Mouse (Mus musculus) hindbrain, postnatal 0 days (tissue): ENCODE results near the gene Mdh2. TPM values are rescaled to one million over a fixed set of nuclear protein-coding genes. Genes with fewer than 3 reads are reported as not detected.

Experiments
- ATAC-seq: fragments of 200-750 bp; cut with Nextera tagmentation; 2 replicates; pipeline ENCODE4 v1.8.0; 2017; ENCODE audit warnings: mild to moderate bottlenecking, moderate TSS enrichment, moderate library complexity
- DNase-seq: peaks from one replicate; pipeline ENCODE4 v3.0.0-alpha.2; 2015; ENCODE audit warnings: low spot score
- H3K27ac ChIP-seq: fragments of 300-500 bp; sonication (generic); 2 replicates; pipeline ENCODE4 v1.5.1; 2014; ENCODE audit warnings: mild to moderate bottlenecking
- H3K27me3 ChIP-seq: fragments of 300-500 bp; sonication (generic); 2 replicates; pipeline ENCODE4 v1.6.1; 2014; ENCODE audit warnings: low read length, mixed read lengths; ENCODE audit not compliant: insufficient read depth
- H3K36me3 ChIP-seq: fragments of 300-500 bp; sonication (generic); 2 replicates; pipeline ENCODE4 v1.6.1; 2014; ENCODE audit warnings: low read length, mixed read lengths; ENCODE audit not compliant: insufficient read depth
- H3K4me1 ChIP-seq: fragments of 300-500 bp; sonication (generic); 2 replicates; pipeline ENCODE4 v1.6.1; 2014; ENCODE audit warnings: antibody characterized with exemption, low read length, mixed read lengths; ENCODE audit not compliant: insufficient read depth
- H3K4me2 ChIP-seq: fragments of 300-500 bp; sonication (generic); 2 replicates; pipeline ENCODE4 v1.6.1; 2014; ENCODE audit warnings: low read depth, mild to moderate bottlenecking, low read length, moderate library complexity, mixed read lengths
- H3K4me3 ChIP-seq: fragments of 300-500 bp; sonication (generic); 2 replicates; pipeline ENCODE4 v1.5.1; 2014; ENCODE audit warnings: low read length
- H3K9ac ChIP-seq: fragments of 300-500 bp; sonication (generic); replicated peaks from 2 replicates; pipeline ENCODE4 v1.6.1; 2014; ENCODE audit warnings: mild to moderate bottlenecking, low read length, moderate library complexity, mixed read lengths
- H3K9me3 ChIP-seq: fragments of 300-500 bp; sonication (generic); 2 replicates; pipeline ENCODE4 v1.6.1; 2016; ENCODE audit warnings: low read length, mixed read lengths
- CTCF ChIP-seq: IDR thresholded peaks from 2 replicates; pipeline ENCODE4 v1.5.1; 2016; ENCODE audit warnings: antibody characterized with exemption, control low read depth, low read depth
- WGBS: fragments of 180-500 bp; shearing (Covaris S2); extraction: QIAGEN DNeasy Blood & Tissue Kit; methylation state at CpG from one replicate; pipeline ENCODE4 v1.1.7; 2014; 5-methylcytosine and 5-hydroxymethylcytosine counted together
- polyA plus RNA-seq: library from polyadenylated mRNA; unstranded; fragments of >200 nt; fragmentation: Nextera tagmentation; extraction: Ambion mirVana; gene quantifications from 2 replicates; pipeline ENCODE4 v1.2.1, GENCODE M21; 2015
- total RNA-seq: library from RNA; depleted of rRNA; stranded (reverse); fragments of >200 nt; gene quantifications from 2 replicates; pipeline ENCODE4 v1.2.3, GENCODE M21; 2014; rRNA removed

The Mdh2 gene
- total RNA-seq (165 and 169 TPM in 2 replicates), polyA plus RNA-seq (732 and 760 TPM in 2 replicates)

DNA sequence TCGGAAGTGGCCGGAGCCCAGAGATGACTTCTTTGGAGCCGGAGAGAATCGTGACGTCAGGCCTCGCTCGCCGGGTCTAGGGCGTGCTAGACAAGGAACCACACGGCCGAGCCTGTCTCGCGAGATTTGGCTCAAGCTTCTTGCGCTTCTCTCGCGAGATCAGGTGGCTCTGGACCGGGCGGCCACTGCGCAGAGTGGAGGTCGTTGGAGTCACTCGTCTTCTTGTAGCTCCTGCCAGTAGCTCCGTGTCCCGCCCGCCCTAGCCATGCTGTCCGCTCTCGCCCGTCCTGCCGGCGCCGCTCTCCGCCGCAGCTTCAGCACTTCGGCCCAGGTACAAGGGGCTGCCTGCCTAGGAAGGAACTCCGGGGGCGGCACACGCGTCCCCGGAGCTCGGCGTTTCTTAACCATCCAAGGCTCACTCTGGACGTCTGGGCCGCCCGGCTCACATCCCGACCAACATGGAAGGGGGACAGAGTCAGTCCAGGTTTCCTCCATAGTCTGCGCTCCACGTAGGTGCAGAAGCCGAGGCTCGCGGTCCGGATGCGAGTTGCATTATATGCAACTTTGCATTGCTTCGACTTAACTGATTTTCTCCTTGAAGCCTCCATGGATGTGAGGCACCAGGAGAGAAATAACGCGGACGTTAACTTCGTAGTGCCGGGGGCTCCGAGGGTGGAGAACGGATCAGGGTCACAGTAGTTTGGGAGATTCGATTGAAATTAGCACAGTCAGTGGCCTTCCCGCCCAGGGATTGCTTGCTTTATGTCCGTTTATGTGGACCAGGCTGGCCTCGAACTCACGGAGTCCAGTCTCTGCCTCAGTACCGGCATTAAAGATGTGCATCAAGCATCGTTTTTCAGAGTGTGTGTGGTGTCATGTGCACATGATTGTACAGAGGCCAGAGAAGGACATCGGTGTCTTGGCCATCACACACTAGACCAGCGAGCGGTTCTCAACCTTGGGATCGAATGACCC lies at the start of gene Mdh2:
Mdh2 (plus strand) TSS at position 10 of the 975 bp plus-strand sequence.
- Histone ChIP-seq H3K4me3 (peak within 1 kb of the TSS; percentile 95), H3K9me3 (no peaks in the 10 kb centered on the region), H3K27ac (peak within 1 kb of the TSS; percentile 98), H3K27me3 (no peaks in the 10 kb centered on the region), H3K9ac (peak within 1 kb of the TSS; percentile 97), H3K4me2 (peak within 1 kb of the TSS; percentile 89), H3K36me3 (peaks cover 6% of the 10 kb centered on the region; the same call in 1 of the 2 replicates), H3K4me1 (peaks cover 14% of the 10 kb centered on the region)
- WGBS = 2% methylated on average over 69 of the region's 70 CpGs
- ATAC-seq (peak; percentile 99), DNase-seq (peak; percentile 100)
- TF ChIP-seq CTCF = no peak

DNA sequence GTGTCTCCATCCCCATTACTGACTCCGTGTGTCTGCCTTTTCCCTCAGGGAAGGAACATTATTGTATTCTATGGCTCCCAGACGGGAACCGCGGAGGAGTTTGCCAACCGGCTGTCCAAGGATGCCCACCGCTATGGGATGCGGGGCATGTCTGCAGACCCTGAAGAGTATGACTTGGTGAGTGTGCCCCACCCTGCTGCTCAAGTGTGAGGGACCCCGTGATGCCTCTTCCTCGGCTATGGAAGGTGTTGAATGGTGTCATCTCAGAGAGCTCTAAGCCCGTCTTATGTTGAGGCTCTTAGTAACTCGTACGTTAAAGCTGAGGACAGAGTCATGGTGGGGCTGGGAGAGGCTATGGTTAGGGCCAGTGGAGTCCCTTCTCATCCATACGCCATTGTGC lies 48.9 kb upstream of the Mdh2 start:
- 89% methylated on average over 13 of the region's 13 CpGs for WGBS
- no peak overlapping the region for H3K4me3 ChIP-seq
- no peak overlapping the region for H3K9ac ChIP-seq
- ATAC-seq (no peak), DNase-seq (no peak)
- H3K27me3 ChIP-seq = no peaks in the 10 kb centered on the region
- no peaks in the 10 kb centered on the region for H3K9me3 ChIP-seq
- peaks cover 47% of the 10 kb centered on the region for H3K36me3 ChIP-seq
- TF ChIP-seq CTCF = no peak
- H3K4me2 ChIP-seq = no peak overlapping the region
- H3K4me1 ChIP-seq = peaks cover 19% of the 10 kb centered on the region
- no peak overlapping the region for H3K27ac ChIP-seq

DNA sequence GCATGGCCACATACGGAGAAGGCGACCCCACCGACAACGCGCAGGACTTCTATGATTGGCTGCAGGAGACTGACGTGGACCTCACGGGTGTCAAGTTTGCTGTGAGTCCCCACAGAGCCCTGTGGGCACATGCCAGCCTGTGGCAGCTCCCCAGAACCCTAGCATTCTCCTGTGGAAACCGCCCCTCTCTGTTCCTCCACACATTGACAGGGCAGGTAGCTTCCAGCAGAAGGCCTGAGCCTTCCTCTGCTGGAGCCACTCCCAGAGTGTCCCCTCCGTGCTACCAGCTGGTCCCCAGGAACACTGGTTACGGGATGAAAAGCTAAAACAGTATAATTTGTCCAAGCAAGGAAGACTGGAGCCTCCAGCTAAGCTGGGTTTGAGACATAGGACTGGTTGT lies 48.0 kb upstream of the Mdh2 start:
- Histone ChIP-seq H3K9me3 (no peaks in the 10 kb centered on the region), H3K27ac (no peak overlapping the region), H3K4me1 (peaks cover 10% of the 10 kb centered on the region), H3K4me3 (no peak overlapping the region), H3K27me3 (no peaks in the 10 kb centered on the region), H3K4me2 (no peak overlapping the region), H3K9ac (no peak overlapping the region), H3K36me3 (peaks cover 57% of the 10 kb centered on the region)
- ATAC-seq (no peak), DNase-seq (no peak)
- no peak for TF ChIP-seq CTCF
- 95% methylated on average over 10 of the region's 10 CpGs for WGBS

DNA sequence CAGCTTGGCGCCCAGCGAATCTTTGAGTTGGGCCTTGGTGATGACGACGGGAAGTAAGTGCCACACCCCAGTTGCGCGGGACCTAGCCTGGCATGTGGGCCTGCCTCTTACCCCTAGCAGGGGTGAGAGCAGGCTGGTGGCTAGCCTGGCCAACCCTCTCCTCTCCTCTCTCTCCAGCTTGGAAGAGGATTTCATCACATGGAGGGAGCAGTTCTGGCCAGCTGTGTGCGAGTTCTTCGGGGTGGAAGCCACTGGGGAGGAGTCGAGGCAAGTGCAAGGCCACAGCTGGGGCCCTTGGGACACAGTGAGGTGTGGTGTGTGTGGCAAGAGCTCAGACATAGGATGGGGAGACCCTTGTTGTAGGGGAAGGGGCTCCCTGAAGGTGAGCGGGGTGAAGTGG lies 47.4 kb upstream of the Mdh2 start:
- 97% methylated on average over 10 of the region's 10 CpGs for WGBS
- TF ChIP-seq CTCF = no peak
- Histone ChIP-seq H3K4me1 (peaks cover 4% of the 10 kb centered on the region), H3K27ac (no peak overlapping the region), H3K4me2 (no peak overlapping the region), H3K36me3 (peaks cover 63% of the 10 kb centered on the region), H3K9ac (no peak overlapping the region), H3K4me3 (no peak overlapping the region), H3K9me3 (no peaks in the 10 kb centered on the region), H3K27me3 (no peaks in the 10 kb centered on the region)
- no peak for ATAC-seq
- no peak for DNase-seq

DNA sequence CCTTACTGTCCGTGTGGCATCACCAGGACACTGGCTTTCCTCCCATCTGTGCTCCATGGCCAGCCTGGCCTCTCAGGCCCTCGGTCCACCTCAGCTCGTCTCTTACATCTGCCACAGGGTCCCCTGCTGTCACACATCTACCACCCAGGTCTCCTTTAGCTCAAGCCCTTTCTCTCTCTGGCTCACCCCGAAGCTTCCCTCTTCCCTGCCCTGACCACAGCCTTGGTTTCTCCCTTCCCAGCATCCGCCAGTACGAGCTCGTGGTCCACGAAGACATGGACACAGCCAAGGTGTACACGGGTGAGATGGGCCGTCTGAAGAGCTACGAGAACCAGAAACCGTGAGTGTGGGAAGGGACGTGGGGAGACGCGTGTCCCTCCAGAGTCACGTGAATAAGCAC lies 47.0 kb upstream of the Mdh2 start:
- Histone ChIP-seq H3K9ac (no peak overlapping the region), H3K9me3 (no peaks in the 10 kb centered on the region), H3K36me3 (peaks cover 67% of the 10 kb centered on the region), H3K4me2 (no peak overlapping the region), H3K4me3 (no peak overlapping the region), H3K27ac (no peak overlapping the region), H3K4me1 (no peaks in the 10 kb centered on the region), H3K27me3 (no peaks in the 10 kb centered on the region)
- no peak for DNase-seq
- 91% methylated on average over 16 of the region's 16 CpGs for WGBS
- ATAC-seq = no peak
- TF ChIP-seq CTCF = no peak

DNA sequence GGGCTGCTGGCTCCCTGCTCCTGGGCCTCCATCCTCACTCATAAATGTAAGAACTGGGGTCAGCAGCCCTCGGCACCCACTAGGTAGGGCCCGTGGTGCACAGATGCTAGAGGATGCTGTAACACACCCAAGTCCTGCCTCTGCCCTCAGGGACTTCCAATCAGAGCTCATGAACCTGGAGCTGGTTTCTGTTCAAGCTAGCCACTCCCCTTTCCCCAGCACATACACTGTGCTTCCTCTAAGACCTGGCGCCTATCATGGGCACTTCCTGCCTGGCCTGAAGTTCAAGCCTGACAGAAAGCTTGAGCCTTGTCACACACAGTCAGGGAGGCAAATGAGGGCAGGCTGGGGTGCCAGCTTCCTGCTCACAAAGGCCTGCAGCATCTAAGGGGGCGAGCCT lies 45.2 kb upstream of the Mdh2 start:
- DNase-seq = no peak
- Histone ChIP-seq H3K27me3 (no peaks in the 10 kb centered on the region), H3K4me2 (no peak overlapping the region), H3K27ac (no peak overlapping the region), H3K9me3 (no peaks in the 10 kb centered on the region), H3K9ac (no peak overlapping the region), H3K4me1 (no peaks in the 10 kb centered on the region), H3K4me3 (no peak overlapping the region), H3K36me3 (peaks cover 72% of the 10 kb centered on the region)
- 93% methylated on average over 4 of the region's 4 CpGs for WGBS
- no peak for TF ChIP-seq CTCF
- ATAC-seq = no peak

DNA sequence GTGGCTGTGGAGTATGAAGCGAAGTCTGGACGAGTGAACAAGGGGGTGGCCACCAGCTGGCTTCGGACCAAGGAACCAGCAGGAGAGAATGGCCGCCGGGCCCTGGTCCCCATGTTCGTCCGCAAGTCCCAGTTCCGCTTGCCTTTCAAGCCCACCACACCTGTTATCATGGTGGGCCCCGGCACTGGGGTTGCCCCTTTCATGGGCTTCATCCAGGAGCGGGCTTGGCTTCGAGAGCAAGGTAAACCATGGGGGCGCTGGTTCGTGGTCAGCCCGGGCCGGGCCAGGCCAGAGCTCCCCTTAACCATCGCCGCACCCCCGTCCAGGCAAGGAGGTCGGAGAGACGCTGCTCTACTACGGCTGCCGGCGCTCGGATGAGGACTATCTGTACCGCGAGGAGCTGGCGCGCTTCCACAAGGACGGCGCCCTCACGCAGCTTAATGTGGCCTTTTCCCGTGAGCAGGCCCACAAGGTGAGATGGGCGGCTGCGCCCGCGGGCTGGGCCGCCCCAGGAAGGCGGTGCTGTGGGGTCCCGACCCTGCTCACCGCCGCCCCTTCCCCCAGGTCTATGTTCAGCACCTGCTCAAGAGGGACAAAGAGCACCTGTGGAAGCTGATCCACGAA lies 44.1 kb upstream of the Mdh2 start:
- Histone ChIP-seq H3K27me3 (no peaks in the 10 kb centered on the region), H3K4me3 (no peak overlapping the region), H3K27ac (no peak overlapping the region), H3K36me3 (peaks cover 72% of the 10 kb centered on the region), H3K4me2 (no peak overlapping the region), H3K9ac (no peak overlapping the region), H3K4me1 (no peaks in the 10 kb centered on the region), H3K9me3 (no peaks in the 10 kb centered on the region)
- DNase-seq = no peak
- no peak for TF ChIP-seq CTCF
- no peak for ATAC-seq
- WGBS = 93% methylated on average over 42 of the region's 42 CpGs
